Mouse (Mus musculus): Measurements from ENCODE around the gene Clec1a.
"Not testable (repeated sequence)": the region's sequence is repeated elsewhere in the genome, so short reads cannot be mapped to it uniquely, and the experiment has no call there.

- not testable (repeated sequence) for TF ChIP-seq GATA1, TAL1 (IDR thresholded peaks at IDR 0.05; ENCODE audit: low read length)
These were observed 47.7 kb upstream of the Clec1a start for GRCm38 (mm10) chr6:129499516-129499915.
